8 mouse cellular contexts compared by ENCODE assay signal in genomic region chr4:138447387-138447786, GRCm38 (mm10). TPM values are rescaled to one million over a fixed set of nuclear protein-coding genes. Genes with fewer than 3 reads are reported as not detected.
DNase-seq lines count a peak whose midpoint lies in the region; ATAC-seq lines count a peak whose summit lies in the region.

No protein-coding gene starts in this region.

- no peaks in the 10 kb centered on the region for H3K9me3 ChIP-seq in embryonic facial prominence, embryonic 10.5 days
- H3K9me3 ChIP-seq in midbrain, embryonic 13.5 days: no peaks in the 10 kb centered on the region

- no peak overlapping the region for H3K27ac ChIP-seq in embryonic facial prominence, embryonic 10.5 days (replicated peaks)
- peak overlapping the region; percentile 85 for H3K27ac ChIP-seq in midbrain, embryonic 13.5 days

- peaks cover 35% of the 10 kb centered on the region for H3K4me1 ChIP-seq in embryonic facial prominence, embryonic 10.5 days
- peaks cover 38% of the 10 kb centered on the region for H3K4me1 ChIP-seq in midbrain, embryonic 13.5 days (replicated peaks)

- H3K27me3 ChIP-seq in embryonic facial prominence, embryonic 10.5 days (replicated peaks; ENCODE audit: low read depth, poor library complexity, severe bottlenecking): peaks cover 72% of the 10 kb centered on the region
- H3K27me3 ChIP-seq in midbrain, embryonic 13.5 days: peaks cover 15% of the 10 kb centered on the region; the same call in 1 of the 2 replicates

- intact Hi-C loops in left cerebral cortex, postnatal 4 days (cut with DNase I): loop anchor here (2.0 to 5.0 kb wide), 2 partner anchors 255 to 403 kb away; no protein-coding TSS in a partner anchor

- H3K36me3 ChIP-seq in embryonic facial prominence, embryonic 10.5 days (replicated peaks): peaks cover 2% of the 10 kb centered on the region; the same call in 1 of the 2 replicates
- H3K36me3 ChIP-seq in midbrain, embryonic 13.5 days: 0 out of 2 replicates have a peak, but pooled peaks cover 2% of the 10 kb centered on the region

- DNase-seq in adrenal gland, postnatal 14 days: peak; percentile 94
- DNase-seq in embryonic facial prominence, embryonic 10.5 days (ENCODE audit: low spot score): peak; percentile 91
- peak; percentile 98 for DNase-seq in heart, adult 11 months
- peak; percentile 93 for DNase-seq in kidney, adult 18-20 months
- peak; percentile 93 for DNase-seq in left cerebral cortex, postnatal 4 days
- DNase-seq in skeletal muscle tissue, adult 2 months (ENCODE audit: low read depth, low spot score): peak; percentile 78
- DNase-seq in yolk sac, embryonic 10.5 days (ENCODE audit: low spot score): peak; percentile 81

- peak overlapping the region; percentile 30; the same call in 1 of the 2 replicates for H3K4me2 ChIP-seq in midbrain, embryonic 13.5 days (replicated peaks)

- WGBS in embryonic facial prominence, embryonic 10.5 days: 0% methylated on average over 8 of the region's 8 CpGs
- 0% methylated on average over 8 of the region's 8 CpGs for WGBS in midbrain, embryonic 13.5 days

- H3K9ac ChIP-seq in midbrain, embryonic 13.5 days (replicated peaks): peak overlapping the region; percentile 40

- ATAC-seq in midbrain, embryonic 13.5 days: peak; percentile 84

- H3K4me3 ChIP-seq in embryonic facial prominence, embryonic 10.5 days: no peak overlapping the region
- H3K4me3 ChIP-seq in midbrain, embryonic 13.5 days (replicated peaks): no peak overlapping the region

RNA-seq across cellular contexts. Expression of gene Camk2n1, which starts 6.7 kb away (rescaled TPM):
- 18.9 and 22.9 TPM in 2 replicates for total RNA-seq in adrenal gland, postnatal 14 days (2021)
- 1.1 and 1.2 TPM in 2 replicates for polyA plus RNA-seq in embryonic facial prominence, embryonic 10.5 days (2016; fragmentation: Nextera tagmentation; extraction: Ambion mirVana)
- total RNA-seq in left cerebral cortex, postnatal 4 days (2021): 100 to 1,000 TPM; 106 to 110 TPM
- 13.0 and 13.4 TPM in 2 replicates for polyA plus RNA-seq in midbrain, embryonic 13.5 days (2015; fragmentation: Nextera tagmentation; extraction: Ambion mirVana)

RNA-seq across cellular contexts. Expression of gene Mul1, which starts 12.9 kb away (rescaled TPM):
- 53.9 and 57.6 TPM in 2 replicates for total RNA-seq in adrenal gland, postnatal 14 days (2021)
- 19.7 and 20.8 TPM in 2 replicates for polyA plus RNA-seq in embryonic facial prominence, embryonic 10.5 days (2016; fragmentation: Nextera tagmentation; extraction: Ambion mirVana)
- 10 to 100 TPM; 35.4 to 35.8 TPM for total RNA-seq in left cerebral cortex, postnatal 4 days (2021)
- 18.3 and 19.9 TPM in 2 replicates for polyA plus RNA-seq in midbrain, embryonic 13.5 days (2015; fragmentation: Nextera tagmentation; extraction: Ambion mirVana)

RNA-seq across cellular contexts. Expression of gene Fam43b, which starts 51.1 kb away (rescaled TPM):
- 2.1 and 3.0 TPM in 2 replicates for total RNA-seq in adrenal gland, postnatal 14 days (2021)
- 0.13 TPM in 1 of 2 replicates, not detected in the other for polyA plus RNA-seq in embryonic facial prominence, embryonic 10.5 days (2016; fragmentation: Nextera tagmentation; extraction: Ambion mirVana)
- total RNA-seq in left cerebral cortex, postnatal 4 days (2021): 10 to 100 TPM; 27.7 to 30.6 TPM
- polyA plus RNA-seq in midbrain, embryonic 13.5 days (2015; fragmentation: Nextera tagmentation; extraction: Ambion mirVana): 1.1 and 1.3 TPM in 2 replicates
